Mouse (Mus musculus) spleen, adult 2 months (tissue): ENCODE data around the gene Slc10a3.

Experiments used
- CTCF ChIP-seq: fragments of 200-500 bp; IDR thresholded peaks from 2 replicates; pipeline ENCODE4 v1.5.1; 2011; ENCODE audit warnings: mild to moderate bottlenecking, inconsistent platforms; ENCODE audit not compliant: insufficient read depth, insufficient read length, insufficient replicate concordance; ENCODE audit errors: extremely low read depth
- POLR2A ChIP-seq: fragments of 200-500 bp; IDR thresholded peaks from 2 replicates; pipeline ENCODE4 v1.6.1; 2011; ENCODE audit warnings: low read depth, low read length, inconsistent platforms

DNA sequence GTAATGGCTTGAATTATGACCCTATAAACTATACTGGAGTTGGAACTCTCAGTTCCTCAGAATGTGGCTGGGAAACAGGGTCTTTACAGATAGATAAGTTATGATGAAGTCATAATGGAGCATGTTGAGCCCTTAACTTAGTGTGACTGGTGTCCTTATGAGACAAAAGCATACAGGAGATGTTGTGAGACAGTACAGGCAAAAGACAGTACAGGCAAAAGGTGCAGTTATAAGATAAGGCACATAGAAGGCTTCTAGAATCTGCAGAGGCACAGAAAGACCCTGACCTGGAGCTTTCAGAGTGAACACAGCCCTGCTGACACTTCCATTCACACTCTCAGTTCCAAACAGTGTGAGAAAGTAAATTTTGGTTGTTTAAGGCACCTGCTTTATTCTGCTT lies 15.0 kb upstream of the Slc10a3 start:
- no peak for TF ChIP-seq POLR2A
- TF ChIP-seq CTCF: no peak
